Mouse (Mus musculus) activated CD4-positive, CD25-positive, alpha-beta regulatory T cell, adult 9 weeks (primary cell): ENCODE data around the gene Pigz. TPM values are rescaled to one million over a fixed set of nuclear protein-coding genes. Genes with fewer than 3 reads are reported as not detected.

Experiments
- polyA plus RNA-seq: library from polyadenylated mRNA; unstranded; fragments of 100-300 nt; shearing (Covaris generic); gene quantifications from one replicate; pipeline ENCODE4 v1.2.1, GENCODE M21; 2017

Gene Pigz
- polyA plus RNA-seq, result 0.89 TPM

GRCm38 (mm10) chr16:31933751-31934549 lies at the start of gene Pigz:
Gene Pigz, plus strand, starts transcription at chr16:31933851.

GRCm38 (mm10) chr16:31948345-31948774 lies 14.7 kb downstream of the Pigz start, which contains the start of the genes 0610012G03Rik and Ncbp2:
Gene 0610012G03Rik, minus strand, starts transcription at chr16:31948494.
Gene Ncbp2, plus strand, starts transcription at chr16:31948513.

Other genes with a start within 250 kb of the Pigz start
- not detected for gene Meltf, start 55.0 kb upstream of the Pigz start, polyA plus RNA-seq
- gene 0610012G03Rik, start 14.6 kb downstream of the Pigz start, polyA plus RNA-seq, result 4.8 TPM
- 57.3 TPM for gene Ncbp2, start 14.7 kb downstream of the Pigz start, polyA plus RNA-seq
- 17.5 TPM for gene Senp5, start 69.4 kb downstream of the Pigz start, polyA plus RNA-seq
- 89.8 TPM for gene Pak2, start 145.5 kb downstream of the Pigz start, polyA plus RNA-seq
- gene Pigx, start 165.9 kb downstream of the Pigz start, polyA plus RNA-seq, result 142 TPM
- gene Cep19, start 165.9 kb downstream of the Pigz start, polyA plus RNA-seq, result 44.3 TPM
- gene Nrros, start 231.7 kb downstream of the Pigz start, polyA plus RNA-seq, result 99.4 TPM
- gene Bex6, start 246.0 kb downstream of the Pigz start, polyA plus RNA-seq, result not detected